Mouse (Mus musculus): ENCODE results near the gene Fbxl17. TPM values are rescaled to one million over a fixed set of nuclear protein-coding genes. Genes with fewer than 3 reads are reported as not detected.

The Fbxl17 gene
- polyA plus RNA-seq, 1 experiment from 2014 or later: 9.0 TPM

DNA sequence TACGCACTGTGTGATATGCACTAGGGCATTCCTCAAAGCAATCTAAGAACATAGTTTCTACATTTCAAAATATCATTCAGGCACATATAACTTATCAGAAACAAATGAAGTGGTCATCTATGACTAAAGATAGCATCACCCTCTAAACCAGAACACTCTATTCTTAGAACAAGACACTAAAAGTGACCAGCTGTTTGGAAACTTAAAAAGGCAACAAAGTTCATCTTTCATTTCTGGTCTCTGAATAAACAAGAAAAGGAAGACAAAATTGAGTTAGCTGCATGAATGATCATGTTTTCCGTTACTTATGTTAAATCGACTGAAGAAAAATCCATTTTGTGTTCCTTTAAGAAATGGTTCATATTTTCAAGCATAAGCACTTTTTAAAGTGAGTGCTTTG, 128.8 kb downstream of the Fbxl17 start:
- WGBS: 72% methylated on average over 3 of the region's 3 CpGs
- TF ChIP-seq CTCF (IDR thresholded peaks at IDR 0.05; ENCODE audit: low read depth): no peak

DNA sequence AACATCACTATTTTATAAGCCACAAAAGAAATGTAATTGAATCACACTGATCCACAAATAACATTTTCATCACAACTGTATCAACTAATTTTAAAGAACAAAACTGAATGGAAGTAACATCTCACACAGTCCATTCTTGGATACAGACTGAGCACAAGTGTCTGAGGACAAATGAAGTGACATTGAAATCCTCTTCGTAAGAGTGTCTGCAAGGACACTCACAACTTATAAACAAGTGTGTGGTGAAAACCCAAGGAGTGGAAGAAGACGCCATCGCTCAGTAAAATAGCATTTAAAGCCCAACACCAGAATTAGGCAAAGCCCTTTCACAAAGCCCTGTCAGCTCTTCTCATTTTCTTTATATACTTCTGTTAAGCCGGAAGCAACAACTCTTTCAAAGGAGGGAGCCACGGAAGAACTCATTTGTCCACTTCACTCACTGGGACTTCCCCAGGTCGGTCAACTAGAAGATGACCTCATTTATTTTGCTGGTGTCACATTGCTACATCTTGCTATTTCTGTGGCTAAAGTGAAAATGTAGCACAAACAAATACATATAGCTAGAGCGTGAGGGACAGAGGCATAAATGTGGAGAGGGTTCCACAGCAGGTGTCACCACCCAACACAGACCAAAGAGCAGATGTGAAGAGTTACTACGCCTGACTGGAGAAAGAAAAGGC, 130.0 kb downstream of the Fbxl17 start:
- Histone ChIP-seq H3K27ac (ENCODE audit: low read depth) (no peak overlapping the region), H3K27me3 (ENCODE audit: insufficient read depth, low read length) (no peaks in the 10 kb centered on the region), H3K36me3 (ENCODE audit: insufficient read depth) (no peaks in the 10 kb centered on the region), H3K4me2 (no peak overlapping the region), H3K9ac (no peak overlapping the region), H3K4me3 (ENCODE audit: low read depth, low read length) (no peak overlapping the region), H3K9me3 (ENCODE audit: low read depth, low read length) (no peaks in the 10 kb centered on the region), H3K4me1 (ENCODE audit: insufficient read depth) (peaks cover 6% of the 10 kb centered on the region)
- TF ChIP-seq CTCF (IDR thresholded peaks at IDR 0.05; ENCODE audit: low read depth): no peak
- 0 out of 2 replicates have a peak, but pooled peaks have one; percentile 20 for ATAC-seq (ENCODE audit: insufficient read depth)
- WGBS: 27% methylated on average over 8 of the region's 8 CpGs
- DNase-seq: peak; percentile 74

More for the DNA sequence above, 128.8 kb downstream of the Fbxl17 start:
- H3K9ac ChIP-seq: no peak overlapping the region
- H3K4me2 ChIP-seq: no peak overlapping the region
- peaks cover 6% of the 10 kb centered on the region for H3K4me1 ChIP-seq (ENCODE audit: insufficient read depth)
- no peaks in the 10 kb centered on the region for H3K27me3 ChIP-seq (ENCODE audit: insufficient read depth, low read length)
- peaks cover 5% of the 10 kb centered on the region; the same call in 1 of the 2 replicates for H3K9me3 ChIP-seq (ENCODE audit: low read depth, low read length)
- H3K4me3 ChIP-seq (ENCODE audit: low read depth, low read length): no peak overlapping the region
- no peak for ATAC-seq (ENCODE audit: insufficient read depth)
- DNase-seq: no peak
- H3K36me3 ChIP-seq (ENCODE audit: insufficient read depth): no peaks in the 10 kb centered on the region
- no peak overlapping the region for H3K27ac ChIP-seq (ENCODE audit: low read depth)

- DNase-seq: no peak
- H3K9ac ChIP-seq: no peak overlapping the region
- H3K4me2 ChIP-seq: no peak overlapping the region
- H3K27ac ChIP-seq (ENCODE audit: low read depth): no peak overlapping the region
- no peaks in the 10 kb centered on the region for H3K27me3 ChIP-seq (ENCODE audit: insufficient read depth, low read length)
- no peaks in the 10 kb centered on the region for H3K9me3 ChIP-seq (ENCODE audit: low read depth, low read length)
- peaks cover 6% of the 10 kb centered on the region for H3K4me1 ChIP-seq (ENCODE audit: insufficient read depth)
- H3K36me3 ChIP-seq (ENCODE audit: insufficient read depth): no peaks in the 10 kb centered on the region
- 71% methylated on average over 6 of the region's 6 CpGs for WGBS
- TF ChIP-seq CTCF (IDR thresholded peaks at IDR 0.05; ENCODE audit: low read depth): no peak
- ATAC-seq (ENCODE audit: insufficient read depth): no peak
- H3K4me3 ChIP-seq (ENCODE audit: low read depth, low read length): no peak overlapping the region
These were observed 132.3 kb downstream of the Fbxl17 start for GRCm38 (mm10) chr17:63367476-63367875.

DNA sequence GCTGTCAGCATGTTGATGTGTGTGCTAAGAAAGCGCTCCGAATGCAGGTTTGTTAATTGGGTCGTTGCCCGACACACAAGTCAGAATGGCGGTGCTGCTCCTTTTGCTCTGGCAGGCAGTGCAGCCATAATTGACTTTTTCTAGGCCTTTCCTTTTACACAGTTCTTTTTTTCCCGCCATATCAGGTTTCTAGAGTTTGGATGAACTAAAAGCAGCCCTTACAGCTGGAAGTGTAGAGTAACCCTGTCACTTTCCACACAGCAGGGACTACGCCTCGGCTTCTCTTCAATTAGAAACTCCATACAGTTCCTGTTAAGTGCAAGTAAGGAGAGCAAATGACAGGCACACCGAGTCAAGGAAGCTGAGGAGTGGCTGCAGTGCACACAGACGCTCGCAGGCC, 133.8 kb downstream of the Fbxl17 start:
- 53% methylated on average over 11 of the region's 11 CpGs for WGBS
- Histone ChIP-seq H3K9ac (no peak overlapping the region), H3K9me3 (ENCODE audit: low read depth, low read length) (no peaks in the 10 kb centered on the region), H3K27me3 (ENCODE audit: insufficient read depth, low read length) (no peaks in the 10 kb centered on the region), H3K4me1 (ENCODE audit: insufficient read depth) (peaks cover 6% of the 10 kb centered on the region), H3K4me2 (no peak overlapping the region), H3K36me3 (ENCODE audit: insufficient read depth) (no peaks in the 10 kb centered on the region), H3K4me3 (ENCODE audit: low read depth, low read length) (no peak overlapping the region), H3K27ac (ENCODE audit: low read depth) (no peak overlapping the region)
- ATAC-seq (ENCODE audit: insufficient read depth) (no peak), DNase-seq (peak; percentile 15)
- TF ChIP-seq CTCF (IDR thresholded peaks at IDR 0.05; ENCODE audit: low read depth): no peak

DNA sequence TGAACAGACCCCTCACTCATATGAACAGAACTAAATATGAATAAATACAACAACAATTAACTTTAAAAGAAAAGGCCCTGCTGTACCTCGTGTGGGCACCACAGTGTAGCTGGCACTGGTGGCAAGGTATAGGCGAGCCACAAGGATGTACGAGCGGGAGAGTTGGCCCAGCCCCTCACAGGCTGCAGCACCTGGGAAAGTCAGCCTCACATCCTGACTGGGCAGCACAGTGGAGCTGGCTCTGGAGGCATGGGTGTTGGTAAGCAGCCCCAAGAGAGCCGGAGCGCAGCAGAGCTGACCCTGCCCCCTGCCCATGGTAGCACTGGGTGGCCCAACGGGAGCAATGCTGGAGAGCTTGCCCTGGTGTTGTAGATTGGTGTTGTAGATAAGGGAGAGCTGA, 135.2 kb downstream of the Fbxl17 start:
- 76% methylated on average over 7 of the region's 7 CpGs for WGBS
- no peak for TF ChIP-seq CTCF (IDR thresholded peaks at IDR 0.05; ENCODE audit: low read depth)

DNA sequence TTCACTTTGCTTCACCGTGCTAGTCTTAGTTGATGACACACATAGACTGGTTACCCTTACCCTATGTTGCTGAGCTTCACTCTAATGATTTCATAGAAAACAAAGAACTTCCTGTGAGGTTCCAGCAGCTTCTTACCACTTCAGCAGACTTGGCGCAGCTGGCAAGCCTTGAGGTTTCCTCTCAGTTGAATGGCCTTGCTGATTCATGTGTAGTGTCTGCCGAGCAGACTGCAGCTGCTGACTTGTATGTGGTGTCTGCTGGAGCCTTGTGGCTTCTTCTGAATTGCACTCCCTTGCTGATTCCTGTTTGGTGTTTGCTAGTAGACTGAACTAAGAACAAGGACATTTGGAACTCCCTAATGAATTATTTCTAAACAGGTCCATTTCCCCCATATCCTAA, 137.6 kb downstream of the Fbxl17 start:
- no peaks in the 10 kb centered on the region for H3K27me3 ChIP-seq (ENCODE audit: insufficient read depth, low read length)
- H3K4me2 ChIP-seq: no peak overlapping the region

More for the DNA sequence above, 135.2 kb downstream of the Fbxl17 start:
- DNase-seq (no peak), ATAC-seq (ENCODE audit: insufficient read depth) (peak; percentile 58; the same call in 1 of the 2 replicates)
- Histone ChIP-seq H3K4me3 (ENCODE audit: low read depth, low read length) (no peak overlapping the region), H3K36me3 (ENCODE audit: insufficient read depth) (no peaks in the 10 kb centered on the region), H3K4me2 (no peak overlapping the region), H3K9ac (no peak overlapping the region), H3K27ac (ENCODE audit: low read depth) (no peak overlapping the region), H3K27me3 (ENCODE audit: insufficient read depth, low read length) (no peaks in the 10 kb centered on the region), H3K9me3 (ENCODE audit: low read depth, low read length) (no peaks in the 10 kb centered on the region), H3K4me1 (ENCODE audit: insufficient read depth) (peaks cover 3% of the 10 kb centered on the region; the same call in 1 of the 2 replicates)

GRCm38 (mm10) chr17:63361679-63362078, 138.1 kb downstream of the Fbxl17 start:
- ATAC-seq (ENCODE audit: insufficient read depth) (no peak), DNase-seq (no peak)
- Histone ChIP-seq H3K36me3 (ENCODE audit: insufficient read depth) (no peaks in the 10 kb centered on the region), H3K27me3 (ENCODE audit: insufficient read depth, low read length) (no peaks in the 10 kb centered on the region), H3K9ac (no peak overlapping the region), H3K4me1 (ENCODE audit: insufficient read depth) (no peaks in the 10 kb centered on the region), H3K9me3 (ENCODE audit: low read depth, low read length) (no peaks in the 10 kb centered on the region), H3K4me3 (ENCODE audit: low read depth, low read length) (no peak overlapping the region), H3K4me2 (no peak overlapping the region), H3K27ac (ENCODE audit: low read depth) (no peak overlapping the region)
- TF ChIP-seq CTCF (IDR thresholded peaks at IDR 0.05; ENCODE audit: low read depth): no peak
- WGBS: 88% methylated on average over 9 of the region's 9 CpGs

More for the DNA sequence above, 137.6 kb downstream of the Fbxl17 start:
- no peak for TF ChIP-seq CTCF (IDR thresholded peaks at IDR 0.05; ENCODE audit: low read depth)
- Histone ChIP-seq H3K9me3 (ENCODE audit: low read depth, low read length) (no peaks in the 10 kb centered on the region), H3K4me3 (ENCODE audit: low read depth, low read length) (no peak overlapping the region), H3K9ac (no peak overlapping the region), H3K36me3 (ENCODE audit: insufficient read depth) (no peaks in the 10 kb centered on the region), H3K4me1 (ENCODE audit: insufficient read depth) (no peaks in the 10 kb centered on the region), H3K27ac (ENCODE audit: low read depth) (no peak overlapping the region)
- no peak for DNase-seq
- 71% methylated on average over 3 of the region's 3 CpGs for WGBS
- ATAC-seq (ENCODE audit: insufficient read depth): no peak

Measured in lung, embryonic 14.5 days (tissue).